Mouse (Mus musculus) layer of hippocampus, postnatal 36 days (tissue): ENCODE results near the gene Usp54. TPM values are rescaled to one million over a fixed set of nuclear protein-coding genes. Genes with fewer than 3 reads are reported as not detected.
"Not testable (repeated sequence)": the region's sequence is repeated elsewhere in the genome, so short reads cannot be mapped to it uniquely, and the experiment has no call there.

Source experiments
- DNase-seq, 2 experiments: peaks; one replicate each; pipeline ENCODE4 v3.0.0; 2022
- total RNA-seq, 2 experiments: library from RNA; stranded (reverse); gene quantifications; 2 replicates each; pipeline ENCODE4 v1.2.3; 2021

Usp54 gene
- total RNA-seq, 2 experiments from 2014 or later, result 49.1 to 57.8 TPM

GRCm38 (mm10) chr14:20654690-20655421 lies 14.0 kb upstream of the Usp54 start:
- no peak for DNase-seq

- no peak for DNase-seq
Observed at GRCm38 (mm10) chr14:20651722-20652256, 10.9 kb upstream of the Usp54 start.

GRCm38 (mm10) chr14:20651000-20651399 lies 10.1 kb upstream of the Usp54 start:
- DNase-seq, result no peak

GRCm38 (mm10) chr14:20646381-20646780 lies 5.5 kb upstream of the Usp54 start:
- DNase-seq, result no peak

- no peak for DNase-seq
Observed at GRCm38 (mm10) chr14:20645547-20645946, 4.7 kb upstream of the Usp54 start.

- no peak for DNase-seq
Observed at GRCm38 (mm10) chr14:20641438-20641875, 594 bp upstream of the Usp54 start.

GRCm38 (mm10) chr14:20639918-20640619 lies 794 bp downstream of the Usp54 start:
- DNase-seq, result no peak

- no peak for DNase-seq
Observed at GRCm38 (mm10) chr14:20638702-20639101, 2.2 kb downstream of the Usp54 start.

GRCm38 (mm10) chr14:20637818-20638574 lies 2.9 kb downstream of the Usp54 start:
- DNase-seq, result no peak

- not testable (repeated sequence) for DNase-seq
Observed at GRCm38 (mm10) chr14:20636968-20637367, 3.9 kb downstream of the Usp54 start.

GRCm38 (mm10) chr14:20635546-20635945 lies 5.3 kb downstream of the Usp54 start:
- no peak for DNase-seq

GRCm38 (mm10) chr14:20631253-20631652 lies 9.6 kb downstream of the Usp54 start:
- no peak for DNase-seq

GRCm38 (mm10) chr14:20626971-20627370 lies 13.9 kb downstream of the Usp54 start:
- DNase-seq, result no peak

GRCm38 (mm10) chr14:20626447-20626846 lies 14.4 kb downstream of the Usp54 start:
- no peak for DNase-seq

- DNase-seq, result no peak
Observed at GRCm38 (mm10) chr14:20622907-20623306, 18.0 kb downstream of the Usp54 start.

GRCm38 (mm10) chr14:20622412-20622811 lies 18.5 kb downstream of the Usp54 start:
- no peak for DNase-seq

GRCm38 (mm10) chr14:20621903-20622302 lies 19.0 kb downstream of the Usp54 start:
- no peak for DNase-seq

GRCm38 (mm10) chr14:20619131-20619530 lies 21.7 kb downstream of the Usp54 start:
- no peak for DNase-seq

- no peak for DNase-seq
Observed at GRCm38 (mm10) chr14:20618211-20618610, 22.7 kb downstream of the Usp54 start.

GRCm38 (mm10) chr14:20616421-20616820 lies 24.4 kb downstream of the Usp54 start:
- DNase-seq, result no peak

- no peak for DNase-seq
Observed at GRCm38 (mm10) chr14:20615075-20615474, 25.8 kb downstream of the Usp54 start.

- DNase-seq, result no peak
Observed at GRCm38 (mm10) chr14:20612820-20613219, 28.0 kb downstream of the Usp54 start.

- DNase-seq, result no peak
Observed at GRCm38 (mm10) chr14:20610146-20610545, 30.7 kb downstream of the Usp54 start.
